Mouse (Mus musculus): ENCODE results near the gene Odf4.
A peak's percentile ranks its signal among the peaks of the same experiment; 100 is the strongest.

Gene Odf4

GRCm38 (mm10) chr11:68902823-68903222 lies 24.1 kb downstream of the Odf4 start:
- DNase-seq (ENCODE audit: low spot score in 2 of 2) = no peak

- DNase-seq (ENCODE audit: low spot score in 2 of 2) = no peak
These were observed 24.5 kb downstream of the Odf4 start for GRCm38 (mm10) chr11:68902367-68902766.

- no peak for DNase-seq (ENCODE audit: low spot score in 2 of 2)
These were observed 24.9 kb downstream of the Odf4 start for GRCm38 (mm10) chr11:68902047-68902364.

- DNase-seq (ENCODE audit: low spot score in 2 of 2) = peak; percentile 94 to 98
These were observed 25.4 kb downstream of the Odf4 start, which contains the start of gene Rpl26 for GRCm38 (mm10) chr11:68901351-68902046. Gene Rpl26 (plus strand): TSS chr11:68901583.

GRCm38 (mm10) chr11:68900519-68901350 lies 26.1 kb downstream of the Odf4 start:
- DNase-seq (ENCODE audit: low spot score in 2 of 2) = no peak

GRCm38 (mm10) chr11:68899815-68900214 lies 27.1 kb downstream of the Odf4 start:
- no peak for DNase-seq (ENCODE audit: low spot score in 2 of 2)

- DNase-seq (ENCODE audit: low spot score in 2 of 2) = no peak
These were observed 28.1 kb downstream of the Odf4 start for GRCm38 (mm10) chr11:68898790-68899189.

GRCm38 (mm10) chr11:68897838-68898237 lies 29.0 kb downstream of the Odf4 start:
- DNase-seq (ENCODE audit: low spot score in 2 of 2) = no peak

- DNase-seq (ENCODE audit: low spot score in 2 of 2) = no peak
These were observed 29.8 kb downstream of the Odf4 start for GRCm38 (mm10) chr11:68897120-68897519.

GRCm38 (mm10) chr11:68896247-68896646 lies 30.6 kb downstream of the Odf4 start:
- no peak for DNase-seq (ENCODE audit: low spot score in 2 of 2)

GRCm38 (mm10) chr11:68893911-68894464 lies 32.9 kb downstream of the Odf4 start:
- DNase-seq (ENCODE audit: low spot score in 2 of 2) = no peak

GRCm38 (mm10) chr11:68892233-68892832 lies 34.5 kb downstream of the Odf4 start:
- no peak for DNase-seq (ENCODE audit: low spot score in 2 of 2)

- no peak for DNase-seq (ENCODE audit: low spot score in 2 of 2)
These were observed 35.1 kb downstream of the Odf4 start for GRCm38 (mm10) chr11:68891823-68892222.

- DNase-seq (ENCODE audit: low spot score in 2 of 2) = no peak
These were observed 36.3 kb downstream of the Odf4 start for GRCm38 (mm10) chr11:68890625-68891024.

- DNase-seq (ENCODE audit: low spot score in 2 of 2) = no peak
These were observed 38.2 kb downstream of the Odf4 start for GRCm38 (mm10) chr11:68888653-68889052.

GRCm38 (mm10) chr11:68888253-68888652 lies 38.6 kb downstream of the Odf4 start, which contains the start of gene Rnf222:
Gene Rnf222 (plus strand): TSS chr11:68888553.
- no peak for DNase-seq (ENCODE audit: low spot score in 2 of 2)

- no peak for DNase-seq (ENCODE audit: low spot score in 2 of 2)
These were observed 40.8 kb downstream of the Odf4 start for GRCm38 (mm10) chr11:68886091-68886490.

GRCm38 (mm10) chr11:68884368-68884767 lies 42.5 kb downstream of the Odf4 start:
- no peak for DNase-seq (ENCODE audit: low spot score in 2 of 2)

- no peak for DNase-seq (ENCODE audit: low spot score in 2 of 2)
These were observed 43.0 kb downstream of the Odf4 start for GRCm38 (mm10) chr11:68883843-68884242.

GRCm38 (mm10) chr11:68882107-68882506 lies 44.8 kb downstream of the Odf4 start:
- no peak for DNase-seq (ENCODE audit: low spot score in 2 of 2)

GRCm38 (mm10) chr11:68878811-68879210 lies 48.1 kb downstream of the Odf4 start:
- no peak for DNase-seq (ENCODE audit: low spot score in 2 of 2)

GRCm38 (mm10) chr11:68874841-68875240 lies 52.0 kb downstream of the Odf4 start:
- peak in 1 of 2 experiments; percentile 53 for DNase-seq (ENCODE audit: low spot score in 2 of 2)

Measured in heart, adult 9 months (tissue).